Mouse (Mus musculus) forebrain, embryonic 16.5 days (tissue): ENCODE results near the gene Smarcc2. TPM values are rescaled to one million over a fixed set of nuclear protein-coding genes. Genes with fewer than 3 reads are reported as not detected.
"Not testable (repeated sequence)": the region's sequence is repeated elsewhere in the genome, so short reads cannot be mapped to it uniquely, and the experiment has no call there.

Experiments used
- ATAC-seq: fragments of 200-750 bp; cut with Nextera tagmentation; 2 replicates; pipeline ENCODE4 v1.8.0; 2017; ENCODE audit warnings: mild to moderate bottlenecking, moderate library complexity
- H3K27ac ChIP-seq: fragments of 300-500 bp; sonication (generic); 2 replicates; pipeline ENCODE4 v1.5.1; 2014; ENCODE audit warnings: low read length, control low read depth
- H3K27me3 ChIP-seq: fragments of 300-500 bp; sonication (generic); replicated peaks from 2 replicates; pipeline ENCODE4 v1.6.1; 2014; ENCODE audit warnings: low read length; ENCODE audit not compliant: control insufficient read depth, insufficient read depth
- H3K36me3 ChIP-seq: fragments of 300-500 bp; sonication (generic); 2 replicates; pipeline ENCODE4 v1.6.1; 2014; ENCODE audit not compliant: control insufficient read depth, insufficient read depth
- H3K4me1 ChIP-seq: fragments of 300-500 bp; sonication (generic); replicated peaks from 2 replicates; pipeline ENCODE4 v1.6.1; 2014; ENCODE audit warnings: low read length; ENCODE audit not compliant: control insufficient read depth, insufficient read depth
- H3K4me2 ChIP-seq: fragments of 300-500 bp; sonication (generic); 2 replicates; pipeline ENCODE4 v1.6.1; 2014; ENCODE audit warnings: mild to moderate bottlenecking, low read length, control low read depth
- H3K4me3 ChIP-seq: fragments of 300-500 bp; sonication (generic); replicated peaks from 2 replicates; pipeline ENCODE4 v1.5.1; 2014; ENCODE audit warnings: mild to moderate bottlenecking, low read length, control low read depth
- H3K9ac ChIP-seq: fragments of 300-500 bp; sonication (generic); replicated peaks from 2 replicates; pipeline ENCODE4 v1.6.1; 2014; ENCODE audit warnings: low read depth, low read length, control low read depth
- H3K9me3 ChIP-seq: fragments of 300-500 bp; sonication (generic); 2 replicates; pipeline ENCODE4 v1.6.1; 2016; ENCODE audit warnings: low read length; ENCODE audit not compliant: control insufficient read depth
- WGBS: fragments of 180-500 bp; shearing (Covaris S2); extraction: QIAGEN DNeasy Blood & Tissue Kit; methylation state at CpG from one replicate; pipeline ENCODE4 v1.1.7; 2014; 5-methylcytosine and 5-hydroxymethylcytosine counted together
- polyA plus RNA-seq: library from polyadenylated mRNA; unstranded; fragments of >200 nt; fragmentation: Nextera tagmentation; extraction: Ambion mirVana; gene quantifications from 2 replicates; pipeline ENCODE4 v1.2.1, GENCODE M21; 2015

Smarcc2 gene
- polyA plus RNA-seq, 1 experiment from 2014 or later = 215 TPM

- no peak for ATAC-seq
- peaks cover 25% of the 10 kb centered on the region for H3K4me1 ChIP-seq
- no peaks in the 10 kb centered on the region for H3K27me3 ChIP-seq
- no peak overlapping the region for H3K4me2 ChIP-seq
- peaks cover 38% of the 10 kb centered on the region for H3K36me3 ChIP-seq
- no peak overlapping the region for H3K27ac ChIP-seq
- no peaks in the 10 kb centered on the region for H3K9me3 ChIP-seq
- no peak overlapping the region for H3K9ac ChIP-seq
- H3K4me3 ChIP-seq = no peak overlapping the region
- 44% methylated on average over 4 of the region's 4 CpGs for WGBS
Observed at GRCm38 (mm10) chr10:128489785-128490184, 30.7 kb downstream of the Smarcc2 start.

- no peaks in the 10 kb centered on the region for H3K27me3 ChIP-seq
- WGBS = 64% methylated on average over 5 of the region's 5 CpGs
- H3K9ac ChIP-seq = no peak overlapping the region
- H3K4me1 ChIP-seq = peaks cover 28% of the 10 kb centered on the region
- no peak overlapping the region for H3K27ac ChIP-seq
- no peaks in the 10 kb centered on the region for H3K9me3 ChIP-seq
- no peak overlapping the region for H3K4me3 ChIP-seq
- ATAC-seq = no peak
- peaks cover 38% of the 10 kb centered on the region for H3K36me3 ChIP-seq
- no peak overlapping the region for H3K4me2 ChIP-seq
Observed at GRCm38 (mm10) chr10:128490232-128490631, 31.2 kb downstream of the Smarcc2 start.

GRCm38 (mm10) chr10:128490912-128491311 is 31.9 kb downstream of the Smarcc2 start:
- WGBS = 48% methylated on average over 5 of the region's 5 CpGs

GRCm38 (mm10) chr10:128491495-128491894 is 32.4 kb downstream of the Smarcc2 start:
- peaks cover 30% of the 10 kb centered on the region for H3K36me3 ChIP-seq
- no peak overlapping the region for H3K9ac ChIP-seq
- no peak overlapping the region for H3K4me3 ChIP-seq
- no peak overlapping the region for H3K27ac ChIP-seq
- H3K4me1 ChIP-seq = peaks cover 28% of the 10 kb centered on the region
- no peaks in the 10 kb centered on the region for H3K9me3 ChIP-seq
- peak overlapping the region; percentile 91; the same call in 1 of the 2 replicates for H3K4me2 ChIP-seq
- 68% methylated on average over 5 of the region's 6 CpGs for WGBS
- ATAC-seq = no peak
- H3K27me3 ChIP-seq = no peaks in the 10 kb centered on the region

More at GRCm38 (mm10) chr10:128490912-128491311, 31.9 kb downstream of the Smarcc2 start:
- H3K9me3 ChIP-seq = no peaks in the 10 kb centered on the region
- no peaks in the 10 kb centered on the region for H3K27me3 ChIP-seq
- H3K4me2 ChIP-seq = no peak overlapping the region
- H3K9ac ChIP-seq = no peak overlapping the region
- H3K36me3 ChIP-seq = peaks cover 32% of the 10 kb centered on the region
- H3K4me1 ChIP-seq = peaks cover 28% of the 10 kb centered on the region
- no peak for ATAC-seq
- H3K4me3 ChIP-seq = no peak overlapping the region
- H3K27ac ChIP-seq = no peak overlapping the region

GRCm38 (mm10) chr10:128492051-128492450 is 33.0 kb downstream of the Smarcc2 start:
- H3K27ac ChIP-seq, H3K9me3 ChIP-seq, ATAC-seq, H3K27me3 ChIP-seq: not testable (repeated sequence)
- Histone ChIP-seq H3K36me3 (peaks cover 28% of the 10 kb centered on the region), H3K4me1 (peaks cover 28% of the 10 kb centered on the region), H3K9ac (peak overlapping the region; percentile 78; the same call in 1 of the 2 replicates), H3K4me3 (peak overlapping the region; percentile 84), H3K4me2 (peak overlapping the region; percentile 91)
- WGBS = 84% methylated on average over 8 of the region's 8 CpGs

- peak overlapping the region; percentile 91 for H3K4me2 ChIP-seq
- peak; percentile 7; the same call in 1 of the 2 replicates for ATAC-seq
- WGBS = 25% methylated on average over 12 of the region's 12 CpGs
- H3K9ac ChIP-seq = peak overlapping the region; percentile 78
- peaks cover 20% of the 10 kb centered on the region for H3K36me3 ChIP-seq
- H3K27me3 ChIP-seq = no peaks in the 10 kb centered on the region
- H3K4me1 ChIP-seq = peaks cover 34% of the 10 kb centered on the region
- peak overlapping the region; percentile 96 for H3K27ac ChIP-seq
- H3K9me3 ChIP-seq = no peaks in the 10 kb centered on the region
- peak overlapping the region; percentile 84 for H3K4me3 ChIP-seq
Observed at GRCm38 (mm10) chr10:128492633-128493311, 33.7 kb downstream of the Smarcc2 start.

- H3K27ac ChIP-seq = peak overlapping the region; percentile 96
- no peaks in the 10 kb centered on the region for H3K27me3 ChIP-seq
- 0% methylated on average over 12 of the region's 12 CpGs for WGBS
- peaks cover 39% of the 10 kb centered on the region for H3K4me1 ChIP-seq
- H3K36me3 ChIP-seq = peaks cover 18% of the 10 kb centered on the region
- peak overlapping the region; percentile 84 for H3K4me3 ChIP-seq
- ATAC-seq = no peak; the same call in none of the 2 replicates
- H3K9ac ChIP-seq = peak overlapping the region; percentile 78
- no peaks in the 10 kb centered on the region for H3K9me3 ChIP-seq
- peak overlapping the region; percentile 91 for H3K4me2 ChIP-seq
Observed at GRCm38 (mm10) chr10:128493319-128493694, 34.3 kb downstream of the Smarcc2 start.

- H3K9me3 ChIP-seq = no peaks in the 10 kb centered on the region
- H3K27ac ChIP-seq = peak within 1 kb of the TSS; percentile 96
- peak within 1 kb of the TSS; percentile 91 for H3K4me2 ChIP-seq
- H3K9ac ChIP-seq = peak within 1 kb of the TSS; percentile 78
- WGBS = under 1% methylated on average over 45 of the region's 45 CpGs
- H3K4me1 ChIP-seq = peaks cover 40% of the 10 kb centered on the region
- H3K27me3 ChIP-seq = no peaks in the 10 kb centered on the region
- peak within 1 kb of the TSS; percentile 84 for H3K4me3 ChIP-seq
- peak; percentile 93 for ATAC-seq
- peaks cover 11% of the 10 kb centered on the region for H3K36me3 ChIP-seq
Observed at GRCm38 (mm10) chr10:128493695-128494666, 34.9 kb downstream of the Smarcc2 start, which contains the start of gene Myl6. TSS of gene Myl6 (minus strand) at chr10:128494145.

- peaks cover 45% of the 10 kb centered on the region for H3K4me1 ChIP-seq
Observed at GRCm38 (mm10) chr10:128494667-128495245, 35.7 kb downstream of the Smarcc2 start.

More at GRCm38 (mm10) chr10:128494667-128495245, 35.7 kb downstream of the Smarcc2 start:
- H3K9me3 ChIP-seq = no peaks in the 10 kb centered on the region
- H3K27me3 ChIP-seq = no peaks in the 10 kb centered on the region
- peaks cover 5% of the 10 kb centered on the region for H3K36me3 ChIP-seq
- peak overlapping the region; percentile 91 for H3K4me2 ChIP-seq
- no peak for ATAC-seq
- peak overlapping the region; percentile 84 for H3K4me3 ChIP-seq
- peak overlapping the region; percentile 78 for H3K9ac ChIP-seq
- H3K27ac ChIP-seq = peak overlapping the region; percentile 84
- 59% methylated on average over 11 of the region's 11 CpGs for WGBS
